Mouse (Mus musculus) stomach, postnatal 0 days (tissue): Measurements from ENCODE around the gene Olfr47.

ENCODE experiments used
- CTCF ChIP-seq: IDR thresholded peaks from 2 replicates; pipeline ENCODE4 v1.5.1; 2016; ENCODE audit warnings: antibody characterized with exemption, low read depth, mild to moderate bottlenecking, moderate library complexity
- EP300 ChIP-seq: optimal IDR thresholded peaks from 2 replicates; pipeline ENCODE3; 2016; ENCODE audit warnings: antibody characterized with exemption

- no peak for TF ChIP-seq EP300
- no peak for TF ChIP-seq CTCF
These were observed 41.3 kb downstream of the Olfr47 start for GRCm38 (mm10) chr6:43272597-43272996.
